10 mouse cellular contexts compared by ENCODE assay signal in genomic region chr1:72878473-72879318, GRCm38 (mm10). TPM values are rescaled to one million over a fixed set of nuclear protein-coding genes. Genes with fewer than 3 reads are reported as not detected.
DNase-seq lines count a peak whose midpoint lies in the region; ATAC-seq and TF ChIP-seq lines count a peak whose summit lies in the region.
"Had no signal": no experiment of that assay in that cellular context is flagged by ENCODE, and none has a peak within 500 bp of the region (broad histone marks: within the 10 kb centered on the region; RNA-seq: fewer than 3 reads in every experiment).

No protein-coding gene starts in this region.

- H3K27me3 ChIP-seq in forebrain, postnatal 0 days (ENCODE audit: insufficient read depth, low read length), result no peaks in the 10 kb centered on the region
- H3K27me3 ChIP-seq in forebrain, embryonic 14.5 days (replicated peaks; ENCODE audit: control insufficient read depth, insufficient read depth, low read length), result no peaks in the 10 kb centered on the region
- 0 out of 2 replicates have a peak, but pooled peaks cover 3% of the 10 kb centered on the region for H3K27me3 ChIP-seq in intestine, embryonic 14.5 days (replicated peaks; ENCODE audit: control insufficient read depth, insufficient read depth, low read length)
- H3K27me3 ChIP-seq in neural tube, embryonic 15.5 days (replicated peaks), result 0 out of 2 replicates have a peak, but pooled peaks cover 6% of the 10 kb centered on the region

- WGBS in forebrain, postnatal 0 days, result 68% methylated on average over 25 of the region's 25 CpGs
- WGBS in forebrain, embryonic 14.5 days, result 73% methylated on average over 25 of the region's 25 CpGs
- 35% methylated on average over 25 of the region's 25 CpGs for WGBS in intestine, embryonic 14.5 days
- 42% methylated on average over 25 of the region's 25 CpGs for WGBS in neural tube, embryonic 15.5 days

- no peak for DNase-seq in forebrain, postnatal 0 days
- no peak for DNase-seq in forebrain, embryonic 14.5 days (ENCODE audit: low spot score)
- DNase-seq in left cerebral cortex, adult 2 months (ENCODE audit: extremely low spot score in 1 of 2, low spot score in 2 of 2), result peak in 1 of 2 experiments; percentile 13
- no peak for DNase-seq in left cerebral cortex, postnatal 14 days (ENCODE audit: low spot score in 2 of 2)
- DNase-seq in intestine, embryonic 14.5 days (ENCODE audit: low spot score), result no peak
- no peak for DNase-seq in embryo, embryonic 11 days
- DNase-seq: gastrocnemius, postnatal 10 days had no signal

- intact Hi-C loops in left cerebral cortex, adult 2 months (cut with DNase I), result loop anchor here (1.0 to 10.0 kb wide), 4 partner anchors 84 to 506 kb away; no protein-coding TSS in a partner anchor
- intact Hi-C loops in left cerebral cortex, postnatal 14 days (cut with DNase I), result loop anchor here (5.0 to 10.0 kb wide), 3 partner anchors 394 to 656 kb away; no protein-coding TSS in a partner anchor

- peak overlapping the region; percentile 37; the same call in 1 of the 2 replicates for H3K4me2 ChIP-seq in forebrain, postnatal 0 days (ENCODE audit: low read depth)
- no peak overlapping the region for H3K4me2 ChIP-seq in forebrain, embryonic 14.5 days (ENCODE audit: low read length)
- H3K4me2 ChIP-seq in intestine, embryonic 14.5 days (ENCODE audit: low read length), result peak overlapping the region; percentile 36
- peak overlapping the region; percentile 47 for H3K4me2 ChIP-seq in neural tube, embryonic 15.5 days

- no peak for ATAC-seq in forebrain, postnatal 0 days
- ATAC-seq in forebrain, embryonic 14.5 days, result no peak
- ATAC-seq in intestine, embryonic 14.5 days (replicated peaks; ENCODE audit: low FRiP score, low TSS enrichment, low read depth), result 0 out of 2 replicates have a peak, but pooled peaks have one; percentile 14
- ATAC-seq in neural tube, embryonic 15.5 days (ENCODE audit: low FRiP score), result no peak
- no peak for ATAC-seq in activated CD4-positive, CD25-positive, alpha-beta regulatory T cell, adult 4 months

- no peaks in the 10 kb centered on the region for H3K36me3 ChIP-seq in forebrain, postnatal 0 days (ENCODE audit: insufficient read depth)
- no peaks in the 10 kb centered on the region for H3K36me3 ChIP-seq in forebrain, embryonic 14.5 days (ENCODE audit: control insufficient read depth, insufficient read depth, low read length)
- H3K36me3 ChIP-seq in intestine, embryonic 14.5 days (ENCODE audit: control insufficient read depth, insufficient read depth, low read length), result no peaks in the 10 kb centered on the region
- H3K36me3 ChIP-seq in neural tube, embryonic 15.5 days, result no peaks in the 10 kb centered on the region

- peaks cover 3% of the 10 kb centered on the region; the same call in 1 of the 2 replicates for H3K4me1 ChIP-seq in forebrain, postnatal 0 days (ENCODE audit: insufficient read depth)
- peaks cover 19% of the 10 kb centered on the region for H3K4me1 ChIP-seq in forebrain, embryonic 14.5 days (ENCODE audit: control insufficient read depth, insufficient read depth, low read length)
- H3K4me1 ChIP-seq in intestine, embryonic 14.5 days (replicated peaks; ENCODE audit: control insufficient read depth, insufficient read depth, low read length), result peaks cover 25% of the 10 kb centered on the region
- peaks cover 43% of the 10 kb centered on the region for H3K4me1 ChIP-seq in neural tube, embryonic 15.5 days

- TF ChIP-seq CTCF in forebrain, postnatal 0 days (IDR thresholded peaks at IDR 0.05; ENCODE audit: low read depth), result no peak
- no peak for TF ChIP-seq CTCF in left cerebral cortex, adult 2 months (IDR thresholded peaks at IDR 0.05)

- H3K27ac ChIP-seq in forebrain, postnatal 0 days (ENCODE audit: low read depth, low read length), result no peak overlapping the region
- no peak overlapping the region for H3K27ac ChIP-seq in forebrain, embryonic 14.5 days (ENCODE audit: low read depth, low read length)
- no peak overlapping the region for H3K27ac ChIP-seq in left cerebral cortex, adult 2 months
- peak overlapping the region; percentile 6; the same call in 1 of the 2 replicates for H3K27ac ChIP-seq in intestine, embryonic 14.5 days (ENCODE audit: low read depth)
- H3K27ac ChIP-seq in neural tube, embryonic 15.5 days (replicated peaks), result no peak overlapping the region

- no peak overlapping the region for H3K9ac ChIP-seq in forebrain, postnatal 0 days
- H3K9ac ChIP-seq in forebrain, embryonic 14.5 days (ENCODE audit: low read length), result no peak overlapping the region
- H3K9ac ChIP-seq in intestine, embryonic 14.5 days (ENCODE audit: low read length), result no peak overlapping the region
- H3K9ac ChIP-seq in neural tube, embryonic 15.5 days (replicated peaks), result no peak overlapping the region

- H3K4me3 ChIP-seq in forebrain, postnatal 0 days (ENCODE audit: low read depth, low read length), result no peak overlapping the region
- no peak overlapping the region for H3K4me3 ChIP-seq in forebrain, embryonic 14.5 days (ENCODE audit: low read depth, low read length)
- H3K4me3 ChIP-seq in left cerebral cortex, adult 2 months, result peak overlapping the region; percentile 31
- H3K4me3 ChIP-seq in intestine, embryonic 14.5 days (ENCODE audit: low read depth, low read length), result no peak overlapping the region
- 0 out of 2 replicates have a peak overlapping the region, but pooled peaks have one; percentile 4 for H3K4me3 ChIP-seq in neural tube, embryonic 15.5 days (replicated peaks)

- H3K9me3 ChIP-seq in forebrain, postnatal 0 days (ENCODE audit: low read length), result no peaks in the 10 kb centered on the region
- H3K9me3 ChIP-seq in forebrain, embryonic 14.5 days (replicated peaks; ENCODE audit: control insufficient read depth, low read length), result no peaks in the 10 kb centered on the region
- no peaks in the 10 kb centered on the region for H3K9me3 ChIP-seq in intestine, embryonic 14.5 days (ENCODE audit: control insufficient read depth, low read length)
- no peaks in the 10 kb centered on the region for H3K9me3 ChIP-seq in neural tube, embryonic 15.5 days (replicated peaks)

RNA-seq across cellular contexts. Expression of gene Igfbp5, which starts 4.0 kb away (rescaled TPM):
- 68.2 and 104 TPM in 2 replicates for total RNA-seq in forebrain, postnatal 0 days (2014; rRNA removed)
- 26.1 and 36.2 TPM in 2 replicates for polyA plus RNA-seq in forebrain, postnatal 0 days (2015; fragmentation: Nextera tagmentation; extraction: Ambion mirVana)
- 17.9 and 19.7 TPM in 2 replicates for polyA plus RNA-seq in forebrain, embryonic 14.5 days (2014; fragmentation: Nextera tagmentation; extraction: Ambion mirVana)
- 10 to 100 TPM; 42.7 to 51.6 TPM for total RNA-seq in left cerebral cortex, adult 2 months (2021)
- total RNA-seq in left cerebral cortex, postnatal 14 days (2021), result 10 to 100 TPM; 65.5 to 79.3 TPM
- 46.2 and 53.1 TPM in 2 replicates for polyA plus RNA-seq in intestine, embryonic 14.5 days (2014; fragmentation: Nextera tagmentation; extraction: Ambion mirVana)
- 90.8 and 102 TPM in 2 replicates for polyA plus RNA-seq in neural tube, embryonic 15.5 days (2015; fragmentation: Nextera tagmentation; extraction: Ambion mirVana)
- not detected for polyA plus RNA-seq in activated CD4-positive, CD25-positive, alpha-beta regulatory T cell, adult 4 months (2017; shearing (Covaris generic))

RNA-seq across cellular contexts. Expression of gene Igfbp2, which starts 54.4 kb away (rescaled TPM):
- total RNA-seq in forebrain, postnatal 0 days (2014; rRNA removed), result 311 and 330 TPM in 2 replicates
- polyA plus RNA-seq in forebrain, postnatal 0 days (2015; fragmentation: Nextera tagmentation; extraction: Ambion mirVana), result 341 and 409 TPM in 2 replicates
- 384 and 410 TPM in 2 replicates for polyA plus RNA-seq in forebrain, embryonic 14.5 days (2014; fragmentation: Nextera tagmentation; extraction: Ambion mirVana)
- 10 to 100 TPM; 71.2 to 74.0 TPM for total RNA-seq in left cerebral cortex, adult 2 months (2021)
- total RNA-seq in left cerebral cortex, postnatal 14 days (2021), result 100 to 1,000 TPM; 102 to 116 TPM
- polyA plus RNA-seq in intestine, embryonic 14.5 days (2014; fragmentation: Nextera tagmentation; extraction: Ambion mirVana), result 194 and 217 TPM in 2 replicates
- 278 and 341 TPM in 2 replicates for polyA plus RNA-seq in neural tube, embryonic 15.5 days (2015; fragmentation: Nextera tagmentation; extraction: Ambion mirVana)
- polyA plus RNA-seq in activated CD4-positive, CD25-positive, alpha-beta regulatory T cell, adult 4 months (2017; shearing (Covaris generic)), result not detected
- total RNA-seq: monocyte, adult 5-6 weeks had no signal

Comparison
In these comparisons a context has a peak if more than half of its experiments do, and no peak if none do; other contexts are left out.
1. H3K4me3 ChIP-seq: peak in left cerebral cortex, adult 2 months (single experiment) and neural tube, embryonic 15.5 days (single experiment); none in forebrain, postnatal 0 days (single experiment), forebrain, embryonic 14.5 days (single experiment) and intestine, embryonic 14.5 days (single experiment).
2. RNA of gene Igfbp5, which starts 4.0 kb away (polyA plus RNA-seq): 90.8 to 102 TPM in neural tube, embryonic 15.5 days, 46.2 to 53.1 TPM in intestine, embryonic 14.5 days, 26.1 to 36.2 TPM in forebrain, postnatal 0 days and 17.9 to 19.7 TPM in forebrain, embryonic 14.5 days; not detected in activated CD4-positive, CD25-positive, alpha-beta regulatory T cell, adult 4 months; every median in the first group is over 10 times any median in the second.
3. RNA of gene Igfbp2, which starts 54.4 kb away (polyA plus RNA-seq): 384 to 410 TPM in forebrain, embryonic 14.5 days, 341 to 409 TPM in forebrain, postnatal 0 days, 278 to 341 TPM in neural tube, embryonic 15.5 days and 194 to 217 TPM in intestine, embryonic 14.5 days; not detected in activated CD4-positive, CD25-positive, alpha-beta regulatory T cell, adult 4 months; every median in the first group is over 100 times any median in the second.